Mouse (Mus musculus) liver, adult 2 months (tissue): ENCODE measurements around the gene Crybb2. TPM values are rescaled to one million over a fixed set of nuclear protein-coding genes. Genes with fewer than 3 reads are reported as not detected.

ENCODE experiments used
- DNase-seq: peaks from one replicate; pipeline ENCODE4 v3.0.0-alpha.2; 2011; ENCODE audit warnings: low read depth, low spot score; ENCODE audit errors: extremely low read depth
- H3K27ac ChIP-seq: fragments of 200-500 bp; replicated peaks from 2 replicates; pipeline ENCODE4 v1.5.1; 2012; ENCODE audit warnings: low read depth, mild to moderate bottlenecking, control low read depth, inconsistent platforms, low read length; ENCODE audit not compliant: insufficient read depth
- H3K27me3 ChIP-seq: fragments of 200-500 bp; 2 replicates; pipeline ENCODE4 v1.6.1; 2012; ENCODE audit warnings: mild to moderate bottlenecking, moderate library complexity, low read length, inconsistent platforms; ENCODE audit not compliant: control insufficient read depth, insufficient read depth
- H3K36me3 ChIP-seq: fragments of 200-500 bp; 2 replicates; pipeline ENCODE4 v1.6.1; 2012; ENCODE audit warnings: low read length, inconsistent platforms; ENCODE audit not compliant: control insufficient read depth, insufficient read depth
- H3K4me1 ChIP-seq: fragments of 200-500 bp; 2 replicates; pipeline ENCODE4 v1.6.1; 2011; ENCODE audit warnings: low read length; ENCODE audit not compliant: control insufficient read depth, insufficient read depth
- H3K4me3 ChIP-seq: fragments of 200-500 bp; 2 replicates; pipeline ENCODE4 v1.5.1; 2011; ENCODE audit warnings: low read depth, mild to moderate bottlenecking, control low read depth, low read length, moderate library complexity; ENCODE audit not compliant: insufficient read depth
- H3K79me2 ChIP-seq: fragments of 200-500 bp; 2 replicates; pipeline ENCODE4 v1.6.1; 2012; ENCODE audit warnings: inconsistent platforms, mild to moderate bottlenecking, low read length, moderate library complexity; ENCODE audit not compliant: control insufficient read depth, insufficient read depth
- H3K9ac ChIP-seq: fragments of 200-500 bp; 2 replicates; pipeline ENCODE4 v1.6.1; 2012; ENCODE audit warnings: low read depth, mild to moderate bottlenecking, control low read depth, inconsistent platforms, low read length
- CTCF ChIP-seq: fragments of 200-500 bp; IDR thresholded peaks from 2 replicates; pipeline ENCODE4 v1.5.1; 2011; ENCODE audit warnings: low read depth, low read length, control low read depth
- POLR2A ChIP-seq: fragments of 200-500 bp; IDR thresholded peaks from 2 replicates; pipeline ENCODE4 v1.6.1; 2011; ENCODE audit warnings: low read length, control low read depth; ENCODE audit not compliant: insufficient read depth; ENCODE audit errors: extremely low read depth
- WGBS: fragments of 180-500 bp; shearing (Covaris S2); methylation state at CpG from one replicate; pipeline ENCODE4 v1.1.7; 2018; 5-methylcytosine and 5-hydroxymethylcytosine counted together
- polyA plus RNA-seq: library from polyadenylated mRNA; depleted of rRNA; stranded (reverse); fragments of >200 nt; gene quantifications from 2 replicates; pipeline ENCODE4 v1.2.3, GENCODE M21; 2012; rRNA removed
- total RNA-seq: library from RNA; depleted of rRNA; stranded (reverse); fragments of >200 nt; gene quantifications from 2 replicates; pipeline ENCODE4 v1.2.3, GENCODE M21; 2014; rRNA removed

The Crybb2 gene
- total and polyA plus RNA-seq, 2 experiments: not detected

- DNase-seq: no peak
- no peaks in the 10 kb centered on the region for H3K27me3 ChIP-seq
- H3K27ac ChIP-seq: no peak overlapping the region
- WGBS: 88% methylated on average over 10 of the region's 10 CpGs
- peaks cover 3% of the 10 kb centered on the region; the same call in 1 of the 2 replicates for H3K79me2 ChIP-seq
- H3K4me1 ChIP-seq: peaks cover 11% of the 10 kb centered on the region
- TF ChIP-seq POLR2A (no peak), CTCF (no peak)
- H3K9ac ChIP-seq: no peak overlapping the region
- H3K4me3 ChIP-seq: no peak overlapping the region
- H3K36me3 ChIP-seq: no peaks in the 10 kb centered on the region
Measured at GRCm38 (mm10) chr5:113011926-113012325, 58.0 kb downstream of the Crybb2 start.

- Histone ChIP-seq H3K36me3 (no peaks in the 10 kb centered on the region), H3K4me1 (peaks cover 2% of the 10 kb centered on the region), H3K27ac (no peak overlapping the region), H3K9ac (no peak overlapping the region), H3K79me2 (peaks cover 3% of the 10 kb centered on the region; the same call in 1 of the 2 replicates), H3K4me3 (no peak overlapping the region), H3K27me3 (no peaks in the 10 kb centered on the region)
- WGBS: 83% methylated on average over 8 of the region's 8 CpGs
- DNase-seq: no peak
- TF ChIP-seq POLR2A (no peak), CTCF (no peak)
Measured at GRCm38 (mm10) chr5:113009183-113009820, 60.6 kb downstream of the Crybb2 start.

- WGBS: 91% methylated on average over 2 of the region's 2 CpGs
Measured at GRCm38 (mm10) chr5:113008496-113008895, 61.4 kb downstream of the Crybb2 start.

More at GRCm38 (mm10) chr5:113008496-113008895, 61.4 kb downstream of the Crybb2 start:
- Histone ChIP-seq H3K4me1 (no peaks in the 10 kb centered on the region; the same call in 1 of the 2 replicates), H3K9ac (no peak overlapping the region), H3K79me2 (peaks cover under 1% of the 10 kb centered on the region; the same call in 1 of the 2 replicates), H3K4me3 (no peak overlapping the region), H3K36me3 (no peaks in the 10 kb centered on the region), H3K27ac (no peak overlapping the region), H3K27me3 (no peaks in the 10 kb centered on the region)
- DNase-seq: no peak
- TF ChIP-seq CTCF: no peak
- TF ChIP-seq POLR2A: no peak

Other genes starting within 250 kb of the Crybb2 start
- 0.20 and 0.28 TPM in 2 replicates for gene Myo18b, start 173.8 kb downstream of the Crybb2 start, total RNA-seq
- 0.02 and 0.04 TPM in 2 replicates for gene Myo18b, start 173.8 kb downstream of the Crybb2 start, polyA plus RNA-seq
- gene Grk3, start 54.3 kb downstream of the Crybb2 start, total RNA-seq: 4.0 and 4.1 TPM in 2 replicates
- gene Grk3, start 54.3 kb downstream of the Crybb2 start, polyA plus RNA-seq: 0.93 and 2.3 TPM in 2 replicates
- 0.27 and 2.3 TPM in 2 replicates for gene Crybb3, start 11.5 kb upstream of the Crybb2 start, total RNA-seq
- gene Crybb3, start 11.5 kb upstream of the Crybb2 start, polyA plus RNA-seq: 2.4 and 4.3 TPM in 2 replicates
- 8.0 and 15.4 TPM in 2 replicates for gene 2900026A02Rik, start 151.1 kb upstream of the Crybb2 start, total RNA-seq
- 29.2 and 35.8 TPM in 2 replicates for gene 2900026A02Rik, start 151.1 kb upstream of the Crybb2 start, polyA plus RNA-seq
- gene Tmem211, start 156.8 kb upstream of the Crybb2 start, total RNA-seq: not detected in 2 replicates
- gene Tmem211, start 156.8 kb upstream of the Crybb2 start, polyA plus RNA-seq: not detected in 2 replicates
- gene Sgsm1, start 240.7 kb upstream of the Crybb2 start, total RNA-seq: 1.5 and 1.9 TPM in 2 replicates
- 5.0 and 5.1 TPM in 2 replicates for gene Sgsm1, start 240.7 kb upstream of the Crybb2 start, polyA plus RNA-seq